In the genomic region with DNA sequence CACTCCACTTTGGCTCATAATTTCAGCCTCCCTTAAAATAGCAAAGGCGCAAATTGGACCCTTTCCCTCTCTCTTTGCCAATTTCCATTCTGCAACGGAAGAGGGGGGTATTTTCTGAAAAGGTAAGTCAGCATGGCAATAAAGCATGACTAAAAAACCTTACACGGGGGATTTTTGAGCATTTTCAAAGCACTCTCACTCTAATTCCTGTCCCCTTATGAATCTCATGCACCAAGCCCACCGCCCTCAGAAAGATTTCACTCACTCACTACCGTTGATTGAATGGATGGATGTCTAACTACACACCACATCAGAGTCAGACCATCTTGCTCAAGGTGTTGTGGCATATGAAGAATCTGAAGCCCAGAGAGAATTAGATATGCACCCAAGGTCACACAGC, we compare ENCODE assay signal across 8 mouse cellular contexts. TPM values are rescaled to one million over a fixed set of nuclear protein-coding genes. Genes with fewer than 3 reads are reported as not detected.
DNase-seq lines count a peak whose midpoint lies in the region; ATAC-seq and TF ChIP-seq lines count a peak whose summit lies in the region.

A gene (minus strand): TSS at position 101 of the 400 bp plus-strand sequence.

- no peak within 1 kb of the TSS for H3K9ac ChIP-seq in lung, postnatal 0 days (replicated peaks; ENCODE audit: low read depth)
- H3K9ac ChIP-seq in limb, embryonic 11.5 days (ENCODE audit: low read length), result peak within 1 kb of the TSS; percentile 69
- peak within 1 kb of the TSS; percentile 63 for H3K9ac ChIP-seq in stomach, embryonic 16.5 days (ENCODE audit: low read length)

- DNase-seq in frontal cortex, adult 2 months (ENCODE audit: extremely low spot score in 1 of 2, low spot score in 1 of 2), result no peak
- DNase-seq in frontal cortex, postnatal 10 days (ENCODE audit: low spot score in 2 of 2), result no peak
- DNase-seq in lung, postnatal 0 days (ENCODE audit: low spot score), result no peak
- no peak for DNase-seq in lung, adult 18-20 months
- DNase-seq in limb, embryonic 11.5 days (ENCODE audit: low spot score), result no peak
- DNase-seq in cerebellum, postnatal 10 days, result no peak
- DNase-seq in spleen, adult 12 weeks (ENCODE audit: low spot score), result no peak

- no peaks in the 10 kb centered on the region for H3K36me3 ChIP-seq in lung, postnatal 0 days (ENCODE audit: insufficient read depth, low read length)
- H3K36me3 ChIP-seq in limb, embryonic 11.5 days (ENCODE audit: control insufficient read depth, insufficient read depth, low read length), result no peaks in the 10 kb centered on the region
- H3K36me3 ChIP-seq in stomach, embryonic 16.5 days (ENCODE audit: control insufficient read depth, insufficient read depth, low read length), result no peaks in the 10 kb centered on the region

- TF ChIP-seq EP300 in lung, postnatal 0 days (IDR thresholded peaks at IDR 0.05), result no peak

- no peaks in the 10 kb centered on the region for H3K9me3 ChIP-seq in lung, postnatal 0 days (ENCODE audit: low read length)
- H3K9me3 ChIP-seq in limb, embryonic 11.5 days (ENCODE audit: control insufficient read depth, low read length), result no peaks in the 10 kb centered on the region
- no peaks in the 10 kb centered on the region for H3K9me3 ChIP-seq in stomach, embryonic 16.5 days (replicated peaks; ENCODE audit: control insufficient read depth, low read length)

- H3K27ac ChIP-seq in lung, postnatal 0 days (ENCODE audit: low read length), result no peak within 1 kb of the TSS
- no peak within 1 kb of the TSS; the same call in 1 of the 2 replicates for H3K27ac ChIP-seq in limb, embryonic 11.5 days (replicated peaks; ENCODE audit: low read depth, low read length)
- no peak within 1 kb of the TSS for H3K27ac ChIP-seq in stomach, embryonic 16.5 days (ENCODE audit: low read length)

- H3K4me2 ChIP-seq in lung, postnatal 0 days (replicated peaks; ENCODE audit: low read depth, low read length), result peak within 1 kb of the TSS; percentile 72
- H3K4me2 ChIP-seq in limb, embryonic 11.5 days (ENCODE audit: low read depth, severe bottlenecking), result peak within 1 kb of the TSS; percentile 76
- peak within 1 kb of the TSS; percentile 79 for H3K4me2 ChIP-seq in stomach, embryonic 16.5 days (ENCODE audit: low read depth, low read length)

- peak within 1 kb of the TSS; percentile 37 for H3K4me3 ChIP-seq in lung, postnatal 0 days (ENCODE audit: low read depth, low read length)
- H3K4me3 ChIP-seq in limb, embryonic 11.5 days (ENCODE audit: low read depth, low read length), result peak within 1 kb of the TSS; percentile 39
- peak within 1 kb of the TSS; percentile 55 for H3K4me3 ChIP-seq in stomach, embryonic 16.5 days (replicated peaks; ENCODE audit: low read length)

- TF ChIP-seq CTCF in lung, postnatal 0 days (IDR thresholded peaks at IDR 0.05), result no peak

- no peaks in the 10 kb centered on the region for H3K4me1 ChIP-seq in lung, postnatal 0 days (ENCODE audit: insufficient read depth, low read depth, low read length)
- no peaks in the 10 kb centered on the region for H3K4me1 ChIP-seq in limb, embryonic 11.5 days (ENCODE audit: control insufficient read depth, insufficient read depth, low read length)
- no peaks in the 10 kb centered on the region for H3K4me1 ChIP-seq in stomach, embryonic 16.5 days (ENCODE audit: control insufficient read depth, insufficient read depth, low read length)

- no peaks in the 10 kb centered on the region; the same call in 1 of the 2 replicates for H3K27me3 ChIP-seq in lung, postnatal 0 days (replicated peaks; ENCODE audit: insufficient read depth, low read length)
- H3K27me3 ChIP-seq in limb, embryonic 11.5 days (ENCODE audit: control insufficient read depth, insufficient read depth, low read length), result peaks cover 15% of the 10 kb centered on the region; the same call in 1 of the 2 replicates
- peaks cover 28% of the 10 kb centered on the region for H3K27me3 ChIP-seq in stomach, embryonic 16.5 days (ENCODE audit: control insufficient read depth, insufficient read depth, low read length)

- no peak for ATAC-seq in lung, postnatal 0 days
- ATAC-seq in limb, embryonic 11.5 days (ENCODE audit: insufficient number of reproducible peaks, low FRiP score, low TSS enrichment, low read depth), result no peak
- no peak for ATAC-seq in stomach, embryonic 16.5 days (ENCODE audit: insufficient read depth, low FRiP score)

- WGBS in lung, postnatal 0 days, result 18% methylated on average over 5 of the region's 5 CpGs
- 22% methylated on average over 5 of the region's 5 CpGs for WGBS in limb, embryonic 11.5 days
- WGBS in stomach, embryonic 16.5 days, result 22% methylated on average over 5 of the region's 5 CpGs

RNA-seq across cellular contexts. Expression of the gene that starts here (rescaled TPM):
- polyA plus RNA-seq in frontal cortex, adult 2 months (2012; rRNA removed), result 19.7 and 21.3 TPM in 2 replicates
- 2.0 and 3.2 TPM in 2 replicates for polyA plus RNA-seq in lung, postnatal 0 days (2015; fragmentation: Nextera tagmentation; extraction: Ambion mirVana)
- 28.7 and 30.1 TPM in 2 replicates for polyA plus RNA-seq in limb, embryonic 11.5 days (2014; fragmentation: Nextera tagmentation; extraction: Ambion mirVana)
- polyA plus RNA-seq in stomach, embryonic 16.5 days (2015; fragmentation: Nextera tagmentation; extraction: Ambion mirVana), result 6.2 and 9.1 TPM in 2 replicates
